Mouse (Mus musculus) myocyte (in vitro differentiated cells): ENCODE results near the gene Ssbp3. TPM values are rescaled to one million over a fixed set of nuclear protein-coding genes. Genes with fewer than 3 reads are reported as not detected.

Experiments used
- H3K27me3 ChIP-seq: one replicate; pipeline ENCODE4 v1.6.1; 2011; ENCODE audit not compliant: control insufficient read depth, insufficient read depth, insufficient read length
- H3K36me3 ChIP-seq: one replicate; pipeline ENCODE4 v1.6.1; 2011; ENCODE audit not compliant: control insufficient read depth, insufficient read depth
- H3K4me2 ChIP-seq: one replicate; pipeline ENCODE4 v1.6.1; 2011; ENCODE audit warnings: low read depth, control low read depth
- H3K4me3 ChIP-seq: one replicate; pipeline ENCODE4 v1.5.1; 2011; ENCODE audit warnings: mild to moderate bottlenecking, control low read depth, moderate library complexity
- H3K79me2 ChIP-seq: one replicate; pipeline ENCODE4 v1.6.1; 2011; ENCODE audit not compliant: control insufficient read depth, insufficient read depth
- H3ac ChIP-seq: one replicate; pipeline ENCODE4 v1.6.1; 2011; ENCODE audit not compliant: control insufficient read depth, insufficient read length
- CEBPB ChIP-seq: IDR thresholded peaks from 2 replicates; pipeline ENCODE4 v1.6.1; 2011; ENCODE audit warnings: mild to moderate bottlenecking, moderate library complexity; ENCODE audit not compliant: poor library complexity, insufficient read depth, severe bottlenecking
- E2F4 ChIP-seq: IDR thresholded peaks from one replicate; pipeline ENCODE4 v1.6.1; 2011; ENCODE audit warnings: mild to moderate bottlenecking, control low read depth, moderate library complexity; ENCODE audit not compliant: insufficient read depth
- MAX ChIP-seq: IDR thresholded peaks from one replicate; pipeline ENCODE4 v1.6.1; 2011; ENCODE audit warnings: low read depth, mild to moderate bottlenecking, control low read depth
- MYOD1 ChIP-seq, 3 experiments: IDR thresholded peaks; one replicate each; pipeline ENCODE4 v1.6.1; 2011; ENCODE audit warnings: control low read depth in 2 of 3, low read depth in 2 of 3, mild to moderate bottlenecking in 2 of 3, moderate library complexity in 1 of 3; ENCODE audit not compliant: insufficient read length in 2 of 3, control insufficient read depth in 1 of 3
- MYOG ChIP-seq, 3 experiments: IDR thresholded peaks; one replicate each; pipeline ENCODE4 v1.6.1; 2011; ENCODE audit warnings: control low read depth in 2 of 3, low read depth in 2 of 3, mild to moderate bottlenecking in 2 of 3; ENCODE audit not compliant: insufficient read length in 2 of 3, control insufficient read depth in 1 of 3, insufficient read depth in 1 of 3
- POLR2A ChIP-seq: IDR thresholded peaks from one replicate; pipeline ENCODE4 v1.6.1; 2011; ENCODE audit warnings: low read depth, mild to moderate bottlenecking, control low read depth, moderate library complexity; ENCODE audit not compliant: insufficient read length
- POLR2AphosphoS2 ChIP-seq: IDR thresholded peaks from one replicate; pipeline ENCODE4 v1.6.1; 2011; ENCODE audit warnings: low read depth, control low read depth; ENCODE audit not compliant: insufficient read length
- REST ChIP-seq: IDR thresholded peaks from one replicate; pipeline ENCODE4 v1.6.1; 2011; ENCODE audit warnings: mild to moderate bottlenecking, control low read depth, moderate library complexity; ENCODE audit not compliant: insufficient read depth, insufficient read length
- SRF ChIP-seq: IDR thresholded peaks from one replicate; pipeline ENCODE4 v1.6.1; 2011; ENCODE audit warnings: low read depth; ENCODE audit not compliant: control insufficient read depth, insufficient read length
- TCF12 ChIP-seq: IDR thresholded peaks from one replicate; pipeline ENCODE4 v1.6.1; 2011; ENCODE audit warnings: mild to moderate bottlenecking, control low read depth; ENCODE audit not compliant: poor library complexity, insufficient read depth, severe bottlenecking
- TCF3 ChIP-seq: IDR thresholded peaks from one replicate; pipeline ENCODE4 v1.6.1; 2011; ENCODE audit warnings: low read depth, control low read depth; ENCODE audit not compliant: insufficient read length
- USF1 ChIP-seq: IDR thresholded peaks from one replicate; pipeline ENCODE4 v1.6.1; 2011; ENCODE audit warnings: low read depth, mild to moderate bottlenecking, control low read depth, moderate library complexity
- polyA plus RNA-seq: library from polyadenylated mRNA; unstranded; fragments of >200 nt; fragmentation: generic; extraction: Trizol; gene quantifications from one replicate; pipeline ENCODE4 v1.2.1, GENCODE M21; 2012; ENCODE audit warnings: missing spikeins

The Ssbp3 gene
- polyA plus RNA-seq, 1 experiment, result 59.4 TPM

- no peak overlapping the region for H3K4me2 ChIP-seq
- TF ChIP-seq MYOD1 (IDR thresholded peaks at IDR 0.05; ENCODE audit: control insufficient read depth in 1 of 3, insufficient read length in 2 of 3, low read depth in 2 of 3), result no peak
- TF ChIP-seq TCF12, result no peak
- TF ChIP-seq MAX, result no peak
- TF ChIP-seq REST, result no peak
- TF ChIP-seq E2F4, result no peak
- TF ChIP-seq CEBPB, result no peak
- TF ChIP-seq TCF3, result no peak
- TF ChIP-seq POLR2AphosphoS2, result no peak
- TF ChIP-seq USF1, result no peak
- TF ChIP-seq POLR2A, result no peak
- no peak for TF ChIP-seq MYOG (IDR thresholded peaks at IDR 0.05; ENCODE audit: control insufficient read depth in 1 of 3, insufficient read depth in 1 of 3, insufficient read length in 2 of 3, low read depth in 2 of 3)
- TF ChIP-seq SRF, result no peak
- H3K27me3 ChIP-seq, result no peaks in the 10 kb centered on the region
- H3ac ChIP-seq, result no peak overlapping the region
- H3K79me2 ChIP-seq, result peaks cover 31% of the 10 kb centered on the region
- no peak overlapping the region for H3K4me3 ChIP-seq
- H3K36me3 ChIP-seq, result peaks cover 3% of the 10 kb centered on the region
These were observed 99.0 kb downstream of the Ssbp3 start for GRCm38 (mm10) chr4:107009548-107009947.

GRCm38 (mm10) chr4:107011325-107012004 lies 101.0 kb downstream of the Ssbp3 start:
- Histone ChIP-seq H3K4me3 (no peak overlapping the region), H3K79me2 (peaks cover 40% of the 10 kb centered on the region), H3ac (no peak overlapping the region), H3K36me3 (peaks cover 3% of the 10 kb centered on the region), H3K4me2 (peak overlapping the region; percentile 69), H3K27me3 (no peaks in the 10 kb centered on the region)
- TF ChIP-seq TCF12 (peak; percentile 61), MYOD1 (IDR thresholded peaks at IDR 0.05; ENCODE audit: control insufficient read depth in 1 of 3, insufficient read length in 2 of 3, low read depth in 2 of 3) (peak; percentile 77 to 86 (median 79)), CEBPB (no peak), USF1 (no peak), REST (no peak), MAX (no peak), MYOG (IDR thresholded peaks at IDR 0.05; ENCODE audit: control insufficient read depth in 1 of 3, insufficient read depth in 1 of 3, insufficient read length in 2 of 3, low read depth in 2 of 3) (peak in 2 of 3 experiments; percentile 58 to 75)

- Histone ChIP-seq H3K79me2 (peaks cover 35% of the 10 kb centered on the region), H3K36me3 (peaks cover 3% of the 10 kb centered on the region), H3K4me3 (no peak overlapping the region), H3ac (no peak overlapping the region), H3K27me3 (no peaks in the 10 kb centered on the region), H3K4me2 (peak overlapping the region; percentile 69)
- no peak for TF ChIP-seq REST
- TF ChIP-seq TCF12, result no peak
- peak; percentile 64 for TF ChIP-seq SRF
- TF ChIP-seq E2F4, result no peak
- TF ChIP-seq POLR2A, result no peak
- TF ChIP-seq MYOG (IDR thresholded peaks at IDR 0.05; ENCODE audit: control insufficient read depth in 1 of 3, insufficient read depth in 1 of 3, insufficient read length in 2 of 3, low read depth in 2 of 3), result no peak
- TF ChIP-seq TCF3, result no peak
- peak; percentile 6; the same call in 1 of the 2 replicates for TF ChIP-seq CEBPB
- no peak for TF ChIP-seq MAX
These were observed 101.5 kb downstream of the Ssbp3 start for GRCm38 (mm10) chr4:107012005-107012478.

GRCm38 (mm10) chr4:107012574-107012973 lies 102.1 kb downstream of the Ssbp3 start:
- H3K79me2 ChIP-seq, result peaks cover 30% of the 10 kb centered on the region
- H3K4me3 ChIP-seq, result no peak overlapping the region
- H3ac ChIP-seq, result no peak overlapping the region
- no peaks in the 10 kb centered on the region for H3K27me3 ChIP-seq
- H3K36me3 ChIP-seq, result peaks cover 3% of the 10 kb centered on the region
- peak overlapping the region; percentile 69 for H3K4me2 ChIP-seq
- TF ChIP-seq MYOG (IDR thresholded peaks at IDR 0.05; ENCODE audit: control insufficient read depth in 1 of 3, insufficient read depth in 1 of 3, insufficient read length in 2 of 3, low read depth in 2 of 3) (peak; percentile 30 to 82 (median 78)), POLR2A (no peak), MYOD1 (IDR thresholded peaks at IDR 0.05; ENCODE audit: control insufficient read depth in 1 of 3, insufficient read length in 2 of 3, low read depth in 2 of 3) (peak in 2 of 3 experiments; percentile 63 to 82), MAX (no peak), TCF12 (peak; percentile 30)
